Mouse (Mus musculus) megakaryocyte-erythroid progenitor cell, adult 5-6 weeks (primary cell): ENCODE data around the gene Fam207a. TPM values are rescaled to one million over a fixed set of nuclear protein-coding genes. Genes with fewer than 3 reads are reported as not detected.

Experiments
- ATAC-seq: replicated peaks from 2 replicates; pipeline ENCODE4 v1.8.0; 2016; ENCODE audit warnings: mild to moderate bottlenecking, inconsistent platforms; ENCODE audit not compliant: severe bottlenecking, poor library complexity, low FRiP score, low TSS enrichment
- total RNA-seq, 2 experiments: library from RNA; stranded (forward) in 1 of 2; stranded (reverse) in 1 of 2; fragments of 200-1000, 215-1000 nt in 1 of 2; fragments of >200 nt in 1 of 2; fragmentation: Nextera tagmentation in 1 of 2; gene quantifications; 2 replicates each; pipeline ENCODE4 v1.2.3; 2014 to 2017

The Fam207a gene
- total RNA-seq, 2 experiments from 2014 or later, result 19.8 to 28.5 TPM

- ATAC-seq, result no peak
Measured at GRCm38 (mm10) chr10:77465902-77466301, 49.7 kb downstream of the Fam207a start.

GRCm38 (mm10) chr10:77464181-77464936 lies 51.2 kb downstream of the Fam207a start:
- ATAC-seq, result no peak

GRCm38 (mm10) chr10:77461161-77461560 lies 54.4 kb downstream of the Fam207a start:
- no peak for ATAC-seq

- ATAC-seq, result no peak
Measured at GRCm38 (mm10) chr10:77457701-77458100, 57.9 kb downstream of the Fam207a start.

- ATAC-seq, result no peak
Measured at GRCm38 (mm10) chr10:77456507-77456906, 59.1 kb downstream of the Fam207a start.

- ATAC-seq, result no peak
Measured at GRCm38 (mm10) chr10:77455251-77456010, 60.2 kb downstream of the Fam207a start.

- ATAC-seq, result no peak
Measured at GRCm38 (mm10) chr10:77454795-77455194, 60.8 kb downstream of the Fam207a start.

- ATAC-seq, result no peak
Measured at GRCm38 (mm10) chr10:77451822-77452221, 63.8 kb downstream of the Fam207a start.

- no peak for ATAC-seq
Measured at GRCm38 (mm10) chr10:77450159-77450464, 65.5 kb downstream of the Fam207a start.

GRCm38 (mm10) chr10:77449315-77450158 lies 66.0 kb downstream of the Fam207a start:
- ATAC-seq, result peak; percentile 47; the same call in 1 of the 2 replicates

GRCm38 (mm10) chr10:77448698-77449247 lies 66.8 kb downstream of the Fam207a start:
- no peak for ATAC-seq

- ATAC-seq, result no peak
Measured at GRCm38 (mm10) chr10:77448209-77448608, 67.4 kb downstream of the Fam207a start.

- no peak for ATAC-seq
Measured at GRCm38 (mm10) chr10:77447755-77448154, 67.8 kb downstream of the Fam207a start.

GRCm38 (mm10) chr10:77442250-77442649 lies 73.3 kb downstream of the Fam207a start:
- no peak for ATAC-seq

- ATAC-seq, result no peak
Measured at GRCm38 (mm10) chr10:77441812-77442211, 73.8 kb downstream of the Fam207a start.

- no peak for ATAC-seq
Measured at GRCm38 (mm10) chr10:77440841-77441755, 74.5 kb downstream of the Fam207a start.

- no peak for ATAC-seq
Measured at GRCm38 (mm10) chr10:77440286-77440685, 75.3 kb downstream of the Fam207a start.

GRCm38 (mm10) chr10:77439026-77439425 lies 76.6 kb downstream of the Fam207a start:
- no peak for ATAC-seq

GRCm38 (mm10) chr10:77438021-77438420 lies 77.6 kb downstream of the Fam207a start:
- ATAC-seq, result no peak
